Mouse (Mus musculus) lung, postnatal 0 days (tissue): Measurements from ENCODE around the gene Sdhd.

Source experiments
- CTCF ChIP-seq: IDR thresholded peaks from 2 replicates; pipeline ENCODE4 v1.5.1; 2016; ENCODE audit warnings: antibody characterized with exemption, mild to moderate bottlenecking
- EP300 ChIP-seq: IDR thresholded peaks from 2 replicates; pipeline ENCODE4 v1.6.1; 2016; ENCODE audit warnings: antibody characterized with exemption, mild to moderate bottlenecking, control low read depth

DNA sequence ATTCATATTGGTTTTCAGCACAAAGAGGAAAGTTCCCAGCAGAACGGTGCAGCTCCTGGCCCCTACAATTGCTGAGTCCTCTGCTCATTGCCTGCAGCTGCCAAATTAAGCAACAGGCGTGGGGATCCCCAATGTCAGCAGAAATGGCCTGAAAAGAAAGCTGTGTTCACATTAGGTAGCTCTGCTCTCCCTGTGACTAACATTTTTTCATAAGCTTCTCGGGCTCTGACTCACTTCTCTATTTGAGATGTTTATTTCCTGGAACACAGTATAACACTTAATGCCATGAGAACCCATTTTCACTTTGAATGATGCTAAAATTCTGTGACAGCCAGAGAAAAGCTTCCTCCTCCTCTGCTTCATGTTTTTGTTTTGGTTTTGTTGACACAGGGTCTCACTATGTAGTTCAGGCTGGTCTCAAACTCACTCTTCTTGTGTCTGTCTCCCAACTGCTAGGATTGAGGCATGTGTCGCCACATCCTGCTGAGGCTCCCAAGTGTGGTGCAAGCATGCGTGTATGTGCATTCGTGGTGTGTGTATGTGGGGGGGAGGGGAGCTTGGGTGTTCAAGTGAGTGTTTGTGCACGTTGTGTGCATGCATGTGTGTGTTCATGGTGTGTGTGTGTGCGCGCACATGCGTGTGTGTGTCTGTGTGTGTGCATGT is 12.6 kb downstream of the Sdhd start:
- TF ChIP-seq CTCF: no peak
- no peak for TF ChIP-seq EP300
